9 mouse cellular contexts compared by ENCODE assay signal in genomic region chr1:159911006-159911405, GRCm38 (mm10).
DNase-seq lines count a peak whose midpoint lies in the region; ATAC-seq and TF ChIP-seq lines count a peak whose summit lies in the region.
"Had no signal": no experiment of that assay in that cellular context is flagged by ENCODE, and none has a peak within 500 bp of the region (broad histone marks: within the 10 kb centered on the region; RNA-seq: fewer than 3 reads in every experiment).

No protein-coding gene starts in this region.

- CTCF ChIA-PET in Patski (lab: Charles Lee) = interaction anchor here (0.7 to 4.0 kb wide), 8 partner anchors 12 to 170 kb away, joined by 3 to 15 read pairs (median 3); no protein-coding TSS in a partner anchor

- no peaks in the 10 kb centered on the region for H3K27me3 ChIP-seq in Patski
- H3K27me3 ChIP-seq in kidney, adult 2 months (replicated peaks; ENCODE audit: control insufficient read depth, insufficient read depth, low read length) = no peaks in the 10 kb centered on the region
- H3K27me3 ChIP-seq in forebrain, embryonic 16.5 days (replicated peaks; ENCODE audit: control insufficient read depth, insufficient read depth, low read length) = no peaks in the 10 kb centered on the region
- H3K27me3 ChIP-seq: neural tube, embryonic 12.5 days had no signal

- H3K4me3 ChIP-seq in layer of hippocampus, adult 2 months = no peak overlapping the region
- H3K4me3 ChIP-seq in cortical plate, adult 2 months (ENCODE audit: insufficient read depth, low read length) = no peak overlapping the region
- no peak overlapping the region for H3K4me3 ChIP-seq in kidney, adult 2 months (ENCODE audit: insufficient read depth, low read depth, low read length)
- H3K4me3 ChIP-seq in forebrain, embryonic 16.5 days (replicated peaks; ENCODE audit: low read length) = no peak overlapping the region
- H3K4me3 ChIP-seq: neural tube, embryonic 12.5 days had no signal

- no peak for TF ChIP-seq POLR2A in cortical plate, adult 2 months (IDR thresholded peaks at IDR 0.05; ENCODE audit: extremely low read depth, insufficient read depth, low read length)
- no peak for TF ChIP-seq POLR2A in kidney, adult 2 months (IDR thresholded peaks at IDR 0.05; ENCODE audit: low read depth, low read length)

- in situ Hi-C loops in Patski (cut with MboI; ENCODE audit: low pct_unique_long_range_greater_than_20kb) = no loop called here

- WGBS in kidney, adult 2 months = 30% methylated on average over 5 of the region's 5 CpGs
- WGBS in forebrain, embryonic 16.5 days = 36% methylated on average over 5 of the region's 5 CpGs

- H3K9ac ChIP-seq in forebrain, embryonic 16.5 days (replicated peaks; ENCODE audit: low read depth, low read length) = no peak overlapping the region
- H3K9ac ChIP-seq: neural tube, embryonic 12.5 days had no signal

- no peak for ATAC-seq in Patski
- no peak for ATAC-seq in forebrain, embryonic 16.5 days

- DNase-seq in layer of hippocampus, adult 2 months (ENCODE audit: low spot score in 2 of 2) = no peak
- no peak for DNase-seq in layer of hippocampus, postnatal 14 days (ENCODE audit: low spot score in 2 of 2)
- peak; percentile 20 for DNase-seq in Patski (ENCODE audit: low read depth, low spot score)
- peak; percentile 64 for DNase-seq in kidney, adult 2 months
- DNase-seq in lung, postnatal 14 days = peak; percentile 89
- DNase-seq in thymus, postnatal 0 days (ENCODE audit: low spot score) = peak; percentile 86

- H3K36me3 ChIP-seq in kidney, adult 2 months (ENCODE audit: control insufficient read depth, insufficient read depth, low read length) = no peaks in the 10 kb centered on the region
- no peaks in the 10 kb centered on the region for H3K36me3 ChIP-seq in forebrain, embryonic 16.5 days (ENCODE audit: control insufficient read depth, insufficient read depth)
- H3K36me3 ChIP-seq: neural tube, embryonic 12.5 days had no signal

- POLR2A ChIA-PET in Patski (lab: Charles Lee) = no interaction called here

- no peaks in the 10 kb centered on the region for H3K4me1 ChIP-seq in cortical plate, adult 2 months (ENCODE audit: control insufficient read depth, insufficient read depth, low read length)
- H3K4me1 ChIP-seq in kidney, adult 2 months (ENCODE audit: control insufficient read depth, insufficient read depth, low read length) = no peaks in the 10 kb centered on the region
- H3K4me1 ChIP-seq in forebrain, embryonic 16.5 days (replicated peaks; ENCODE audit: control insufficient read depth, insufficient read depth, low read length) = peaks cover 4% of the 10 kb centered on the region
- H3K4me1 ChIP-seq: neural tube, embryonic 12.5 days had no signal

- no peaks in the 10 kb centered on the region for H3K9me3 ChIP-seq in forebrain, embryonic 16.5 days (ENCODE audit: control insufficient read depth, low read length)
- H3K9me3 ChIP-seq: neural tube, embryonic 12.5 days had no signal

- no peak overlapping the region for H3K4me2 ChIP-seq in forebrain, embryonic 16.5 days (ENCODE audit: low read length)
- H3K4me2 ChIP-seq: neural tube, embryonic 12.5 days had no signal

- H3K27ac ChIP-seq in layer of hippocampus, adult 2 months = no peak overlapping the region
- H3K27ac ChIP-seq in cortical plate, adult 2 months (ENCODE audit: insufficient read depth, low read length) = no peak overlapping the region
- H3K27ac ChIP-seq in kidney, adult 2 months (ENCODE audit: insufficient read depth, low read depth, low read length) = no peak overlapping the region
- H3K27ac ChIP-seq in forebrain, embryonic 16.5 days (ENCODE audit: low read length) = no peak overlapping the region
- H3K27ac ChIP-seq: neural tube, embryonic 12.5 days had no signal

- TF ChIP-seq CTCF in layer of hippocampus, adult 2 months (conservative IDR thresholded peaks at IDR 0.05) = peak; percentile 78
- TF ChIP-seq CTCF in Patski (IDR thresholded peaks at IDR 0.05) = peak; percentile 72
- TF ChIP-seq CTCF in cortical plate, adult 2 months (IDR thresholded peaks at IDR 0.05; ENCODE audit: extremely low read depth, insufficient read depth, low read length) = peak; percentile 49
- TF ChIP-seq CTCF in kidney, adult 2 months (conservative IDR thresholded peaks at IDR 0.05; ENCODE audit: insufficient read depth, insufficient read length, low read depth, low read length) = peak; percentile 80

Comparison
In these comparisons a context has a peak if more than half of its experiments do, and no peak if none do; other contexts are left out.
1. DNase-seq: peak in Patski (single experiment), kidney, adult 2 months (single experiment), lung, postnatal 14 days (single experiment) and thymus, postnatal 0 days (single experiment); none in layer of hippocampus, adult 2 months (0 of 2) and layer of hippocampus, postnatal 14 days (0 of 2).
2. Peak in every context shown above with its lines, with median percentiles within 50 percentile points of each other: CTCF ChIP-seq.